Mouse (Mus musculus): Measurements from ENCODE around the gene Aif1. TPM values are rescaled to one million over a fixed set of nuclear protein-coding genes. Genes with fewer than 3 reads are reported as not detected.

Gene Aif1
- total and polyA plus RNA-seq, 3 experiments: 0.42 to 0.45 TPM; not detected in 1

- Histone ChIP-seq H3K9me3 (replicated peaks; ENCODE audit: insufficient read depth, low read length) (no peaks in the 10 kb centered on the region), H3K27me3 (ENCODE audit: control insufficient read depth in 1 of 2, insufficient read depth in 2 of 2, low read length in 2 of 2) (no peaks in the 10 kb centered on the region), H3K4me3 (ENCODE audit: control insufficient read depth in 1 of 2, insufficient read depth in 1 of 2, low read depth in 2 of 2, low read length in 2 of 2) (no peak overlapping the region), H3K9ac (ENCODE audit: control insufficient read depth, low read depth, low read length, poor library complexity, severe bottlenecking) (no peak overlapping the region; the same call in 1 of the 2 replicates), H3K36me3 (ENCODE audit: control insufficient read depth in 1 of 2, insufficient read depth in 2 of 2, low read length in 2 of 2) (peaks cover 8 to 21% of the 10 kb centered on the region in 2 experiments), H3K4me1 (ENCODE audit: control insufficient read depth in 1 of 2, insufficient read depth in 2 of 2, low read length in 2 of 2) (peaks cover 3 to 13% of the 10 kb centered on the region in 2 experiments; a peak in 3 of 4 replicates), H3K79me2 (ENCODE audit: control insufficient read depth, insufficient read depth, low read length, poor library complexity) (peaks cover 35% of the 10 kb centered on the region), H3K27ac (ENCODE audit: control insufficient read depth, low read depth, low read length) (no peak overlapping the region)
- DNase-seq (ENCODE audit: low read depth, low spot score): peak; percentile 90
- TF ChIP-seq NRF1 (IDR thresholded peaks at IDR 0.05; ENCODE audit: insufficient read depth, low read depth, low read length, poor library complexity, severe bottlenecking): no peak
- TF ChIP-seq MAX (IDR thresholded peaks at IDR 0.05; ENCODE audit: low read length): no peak
- peak; percentile 90 for TF ChIP-seq SMC3 (IDR thresholded peaks at IDR 0.05; ENCODE audit: low read depth, low read length)
- TF ChIP-seq RAD21 (IDR thresholded peaks at IDR 0.05; ENCODE audit: low read depth, low read length): peak; percentile 80
- TF ChIP-seq UBTF (IDR thresholded peaks at IDR 0.05; ENCODE audit: borderline replicate concordance, insufficient read depth, low read depth, low read length): no peak
- no peak for TF ChIP-seq USF1 (IDR thresholded peaks at IDR 0.05; ENCODE audit: low read depth, low read length)
- TF ChIP-seq CTCF (IDR thresholded peaks at IDR 0.05 in 2 of 3, conservative IDR thresholded peaks at IDR 0.05 in 1 of 3; ENCODE audit: control insufficient read depth in 1 of 3, insufficient read depth in 1 of 3, low read depth in 2 of 3, low read length in 3 of 3, poor library complexity in 1 of 3, severe bottlenecking in 1 of 3): peak; percentile 46 to 93 (median 83)
- TF ChIP-seq HCFC1 (IDR thresholded peaks at IDR 0.05; ENCODE audit: low read depth, low read length): peak; percentile 29; the same call in 1 of the 2 replicates
- peak; percentile 78 for TF ChIP-seq ZC3H11A (IDR thresholded peaks at IDR 0.05; ENCODE audit: low read depth, low read length)
Observed at GRCm38 (mm10) chr17:35166352-35167035, 9.4 kb downstream of the Aif1 start.

DNA sequence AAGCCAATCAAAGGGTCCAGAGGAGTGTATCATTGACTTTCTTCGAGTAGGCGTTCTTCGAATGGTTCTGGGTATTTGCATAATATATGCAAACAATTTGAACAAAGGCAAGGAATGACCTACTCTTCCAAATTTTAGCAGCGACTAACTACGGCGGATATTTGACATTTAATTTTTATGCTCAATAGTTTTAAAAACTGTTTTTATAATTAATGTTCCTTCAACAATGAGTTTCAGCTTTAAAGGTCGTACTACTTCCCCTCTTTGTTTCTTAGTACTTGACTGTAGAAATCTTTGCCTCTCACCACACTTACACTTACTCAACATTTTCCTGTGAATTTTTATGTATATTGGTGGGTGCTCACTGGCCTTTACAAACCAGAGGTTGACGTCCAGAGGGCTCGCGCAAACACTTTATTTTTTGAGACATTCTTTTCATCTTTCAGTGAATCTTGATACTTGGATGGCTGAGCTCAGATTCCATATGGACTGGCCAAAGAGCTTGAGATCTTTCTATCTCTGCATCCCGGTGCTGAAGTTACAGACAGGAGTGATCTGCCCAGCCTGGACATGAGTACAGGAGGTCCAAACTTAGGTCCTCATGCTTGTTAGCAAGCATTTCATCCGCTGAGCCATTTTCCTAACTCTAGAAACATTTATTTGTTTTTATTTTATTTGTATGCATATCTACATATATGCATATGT is 10.3 kb downstream of the Aif1 start:
- Histone ChIP-seq H3K9me3 (replicated peaks; ENCODE audit: insufficient read depth, low read length) (no peaks in the 10 kb centered on the region), H3K36me3 (ENCODE audit: control insufficient read depth in 1 of 2, insufficient read depth in 2 of 2, low read length in 2 of 2) (peaks cover 13 to 21% of the 10 kb centered on the region in 2 experiments), H3K27me3 (ENCODE audit: control insufficient read depth in 1 of 2, insufficient read depth in 2 of 2, low read length in 2 of 2) (no peaks in the 10 kb centered on the region), H3K4me3 (ENCODE audit: control insufficient read depth in 1 of 2, insufficient read depth in 1 of 2, low read depth in 2 of 2, low read length in 2 of 2) (peak overlapping the region; percentile 89 to 92), H3K4me1 (ENCODE audit: control insufficient read depth in 1 of 2, insufficient read depth in 2 of 2, low read length in 2 of 2) (peaks cover 3 to 13% of the 10 kb centered on the region in 2 experiments; a peak in 3 of 4 replicates), H3K9ac (ENCODE audit: control insufficient read depth, low read depth, low read length, poor library complexity, severe bottlenecking) (peak overlapping the region; percentile 85), H3K27ac (ENCODE audit: control insufficient read depth, low read depth, low read length) (peak overlapping the region; percentile 96), H3K79me2 (ENCODE audit: control insufficient read depth, insufficient read depth, low read length, poor library complexity) (peaks cover 43% of the 10 kb centered on the region)
- DNase-seq (ENCODE audit: low read depth, low spot score): no peak
- TF ChIP-seq POLR2A (IDR thresholded peaks at IDR 0.05; ENCODE audit: control insufficient read depth in 1 of 2, insufficient read depth in 1 of 2, low read depth in 1 of 2, low read length in 2 of 2, poor library complexity in 1 of 2) (no peak; a peak in 1 of 4 replicates), MXI1 (IDR thresholded peaks at IDR 0.05; ENCODE audit: low read depth, low read length) (peak; percentile 51; the same call in 1 of the 2 replicates), POLR2AphosphoS2 (IDR thresholded peaks at IDR 0.05; ENCODE audit: low read length) (no peak), TAL1 (IDR thresholded peaks at IDR 0.05; ENCODE audit: low read length) (no peak), MAFK (IDR thresholded peaks at IDR 0.05; ENCODE audit: borderline replicate concordance, low read depth, low read length) (no peak)
